Mouse (Mus musculus) CH12.LX (cell line): ENCODE results near the gene Cep41.

Source experiments
- CHD1 ChIP-seq: IDR thresholded peaks from 2 replicates; pipeline ENCODE4 v1.6.1; 2012; ENCODE audit warnings: low read depth, low read length, improper control_type of control experiment, inconsistent platforms
- CTCF ChIP-seq, 2 experiments: IDR thresholded peaks in 1 of 2; conservative IDR thresholded peaks in 1 of 2; 2 replicates each; pipeline ENCODE4 v1.5.1; 2011 to 2012; ENCODE audit warnings: low read depth in 2 of 2, low read length in 2 of 2, improper control_type of control experiment in 1 of 2, inconsistent platforms in 1 of 2, mild to moderate bottlenecking in 1 of 2, moderate library complexity in 1 of 2
- EP300 ChIP-seq: IDR thresholded peaks from 2 replicates; pipeline ENCODE4 v1.6.1; 2011; ENCODE audit warnings: low read length, improper control_type of control experiment
- JUND ChIP-seq: conservative IDR thresholded peaks from 2 replicates; pipeline ENCODE4 v1.6.1; 2011; ENCODE audit warnings: low read depth, low read length, improper control_type of control experiment
- MAFK ChIP-seq: IDR thresholded peaks from 2 replicates; pipeline ENCODE4 v1.6.1; 2011; ENCODE audit warnings: low read length, improper control_type of control experiment; ENCODE audit not compliant: insufficient replicate concordance
- MXI1 ChIP-seq: IDR thresholded peaks from 2 replicates; pipeline ENCODE4 v1.6.1; 2011; ENCODE audit warnings: mild to moderate bottlenecking, low read depth, low read length, improper control_type of control experiment
- POLR2A ChIP-seq: IDR thresholded peaks from 2 replicates; pipeline ENCODE4 v1.6.1; 2011; ENCODE audit warnings: low read depth, mild to moderate bottlenecking, improper control_type of control experiment, low read length
- USF1 ChIP-seq: IDR thresholded peaks from 2 replicates; pipeline ENCODE4 v1.6.1; 2014; ENCODE audit warnings: low read depth, mild to moderate bottlenecking, inconsistent platforms, low read length, improper control_type of control experiment
- ZKSCAN1 ChIP-seq: IDR thresholded peaks from 2 replicates; pipeline ENCODE4 v1.6.1; 2012; ENCODE audit warnings: low read depth, inconsistent platforms, low read length, improper control_type of control experiment, borderline replicate concordance

DNA sequence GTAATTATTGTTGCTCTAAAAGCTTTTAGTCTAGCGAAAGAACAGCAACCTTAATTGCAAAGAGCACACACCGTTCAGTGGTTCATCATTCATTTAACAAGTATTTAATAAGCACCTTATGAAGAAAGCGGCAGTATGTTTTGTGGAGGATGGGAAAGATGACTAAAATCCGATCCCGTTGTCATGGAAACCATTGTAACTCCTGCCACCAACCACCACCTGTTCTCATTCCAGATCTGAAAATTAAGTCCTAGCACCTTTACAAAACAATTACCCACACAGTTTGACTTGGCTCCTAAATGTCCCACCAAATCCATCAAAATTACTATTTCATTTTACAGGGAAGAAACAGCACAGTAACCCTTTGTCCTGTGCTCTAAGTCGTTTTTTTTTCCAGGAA is 660 bp upstream of the Cep41 start:
- no peak for TF ChIP-seq ZKSCAN1
- no peak for TF ChIP-seq MXI1
- no peak for TF ChIP-seq CTCF (conservative IDR thresholded peaks at IDR 0.05 in 1 of 2, IDR thresholded peaks at IDR 0.05 in 1 of 2; ENCODE audit: low read depth in 2 of 2, low read length in 2 of 2)
- no peak for TF ChIP-seq POLR2A
- no peak for TF ChIP-seq JUND
- no peak for TF ChIP-seq MAFK
- no peak for TF ChIP-seq USF1
- no peak for TF ChIP-seq EP300
- no peak for TF ChIP-seq CHD1
